Mouse (Mus musculus) urinary bladder, postnatal 10 days (tissue): ENCODE results near the gene Mob1a.
A peak's percentile ranks its signal among the peaks of the same experiment; 100 is the strongest.
"Not testable (repeated sequence)": the region's sequence is repeated elsewhere in the genome, so short reads cannot be mapped to it uniquely, and the experiment has no call there.

ENCODE experiments used
- DNase-seq: peaks from one replicate; pipeline ENCODE4 v3.0.0; 2022; ENCODE audit warnings: low spot score

The Mob1a gene

GRCm38 (mm10) chr6:83342957-83343356, 17.1 kb downstream of the Mob1a start:
- no peak for DNase-seq

- not testable (repeated sequence) for DNase-seq
Measured at GRCm38 (mm10) chr6:83345285-83345684, 19.5 kb downstream of the Mob1a start.

GRCm38 (mm10) chr6:83347916-83348315, 22.1 kb downstream of the Mob1a start:
- no peak for DNase-seq

GRCm38 (mm10) chr6:83348873-83349272, 23.1 kb downstream of the Mob1a start, which contains the start of gene Bola3:
TSS of gene Bola3 (plus strand) at chr6:83349147.
- DNase-seq, result no peak

GRCm38 (mm10) chr6:83349274-83349958, 23.6 kb downstream of the Mob1a start:
- peak; percentile 73 for DNase-seq

- DNase-seq, result no peak
Measured at GRCm38 (mm10) chr6:83350172-83350571, 24.4 kb downstream of the Mob1a start.

DNA sequence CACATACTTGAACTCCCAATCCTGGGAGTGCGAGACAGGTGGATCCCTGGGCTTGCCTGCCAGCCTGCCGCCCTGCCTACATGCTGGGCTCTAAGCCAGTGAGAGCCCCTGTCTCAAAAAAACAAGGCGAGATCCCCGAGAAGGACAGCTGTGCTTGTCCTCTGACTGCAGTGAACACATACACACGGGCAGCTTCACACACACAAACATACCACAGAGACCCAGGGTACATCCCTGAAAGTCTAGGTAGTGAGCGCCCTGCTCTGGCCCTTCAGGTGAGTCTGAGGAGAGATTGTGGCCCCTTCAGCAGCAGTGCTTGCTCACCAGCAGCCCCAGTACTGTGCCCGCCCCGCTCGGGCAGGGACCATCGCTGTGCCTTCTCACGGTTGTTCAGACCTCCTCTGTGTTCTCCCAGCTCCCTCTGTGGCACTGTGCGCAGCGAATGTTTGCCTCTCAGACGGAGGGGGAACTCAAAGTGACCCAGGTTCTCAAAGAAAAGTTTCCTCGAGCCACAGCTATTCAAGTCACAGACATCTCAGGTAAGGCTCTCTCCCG, 25.1 kb downstream of the Mob1a start:
- DNase-seq, result no peak

- no peak for DNase-seq
Measured at GRCm38 (mm10) chr6:83351490-83352160, 25.8 kb downstream of the Mob1a start.

- DNase-seq, result no peak
Measured at GRCm38 (mm10) chr6:83352666-83353410, 27.0 kb downstream of the Mob1a start.

- no peak for DNase-seq
Measured at GRCm38 (mm10) chr6:83354856-83355781, 29.3 kb downstream of the Mob1a start.

DNA sequence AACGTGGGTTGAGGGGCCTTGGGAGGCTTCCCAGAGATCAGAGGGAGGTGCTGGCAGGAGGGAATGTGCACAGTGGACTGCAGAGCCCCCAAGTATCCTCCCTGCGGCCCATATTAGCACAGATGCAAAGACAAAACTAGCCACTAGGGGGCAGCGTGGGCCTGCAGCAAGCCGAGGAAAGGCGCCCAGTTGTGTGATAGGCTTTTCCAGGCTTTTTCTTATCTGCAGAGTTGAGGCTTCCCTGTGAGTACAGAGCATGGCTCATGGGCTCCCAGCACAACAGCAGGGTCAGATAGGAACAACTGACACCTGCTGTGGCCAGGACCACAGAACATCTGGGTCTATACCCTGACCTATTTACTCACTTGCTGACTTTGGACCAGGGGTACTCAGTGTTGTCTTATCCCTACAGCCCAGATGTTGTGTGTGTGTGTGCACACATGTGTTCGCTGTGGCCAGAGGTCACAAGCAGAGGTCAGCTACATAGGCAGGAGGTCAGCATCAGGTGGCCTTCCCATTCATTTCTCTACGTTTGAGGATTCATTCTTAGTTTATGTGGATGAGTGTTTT, 30.8 kb downstream of the Mob1a start:
- DNase-seq, result peak; percentile 46

DNA sequence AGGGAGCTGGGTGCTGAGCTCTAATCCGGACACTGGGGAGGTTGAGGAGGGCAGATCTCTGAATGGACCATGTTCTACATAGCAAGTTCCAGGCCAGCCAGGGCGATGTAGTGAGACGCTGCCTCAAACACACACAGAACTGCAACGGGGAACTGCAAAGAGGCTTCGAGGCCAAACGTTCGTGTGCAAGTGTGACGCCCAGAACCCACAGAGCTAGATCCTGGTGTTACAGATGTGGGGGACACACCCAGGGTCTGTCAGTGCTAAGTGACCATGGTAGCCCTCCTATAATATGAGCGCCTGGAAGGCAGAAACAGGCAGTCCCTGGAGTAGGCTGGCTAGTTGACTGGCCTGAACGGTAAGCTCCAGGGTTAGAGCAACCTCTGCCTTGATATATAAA, 31.6 kb downstream of the Mob1a start:
- no peak for DNase-seq

DNA sequence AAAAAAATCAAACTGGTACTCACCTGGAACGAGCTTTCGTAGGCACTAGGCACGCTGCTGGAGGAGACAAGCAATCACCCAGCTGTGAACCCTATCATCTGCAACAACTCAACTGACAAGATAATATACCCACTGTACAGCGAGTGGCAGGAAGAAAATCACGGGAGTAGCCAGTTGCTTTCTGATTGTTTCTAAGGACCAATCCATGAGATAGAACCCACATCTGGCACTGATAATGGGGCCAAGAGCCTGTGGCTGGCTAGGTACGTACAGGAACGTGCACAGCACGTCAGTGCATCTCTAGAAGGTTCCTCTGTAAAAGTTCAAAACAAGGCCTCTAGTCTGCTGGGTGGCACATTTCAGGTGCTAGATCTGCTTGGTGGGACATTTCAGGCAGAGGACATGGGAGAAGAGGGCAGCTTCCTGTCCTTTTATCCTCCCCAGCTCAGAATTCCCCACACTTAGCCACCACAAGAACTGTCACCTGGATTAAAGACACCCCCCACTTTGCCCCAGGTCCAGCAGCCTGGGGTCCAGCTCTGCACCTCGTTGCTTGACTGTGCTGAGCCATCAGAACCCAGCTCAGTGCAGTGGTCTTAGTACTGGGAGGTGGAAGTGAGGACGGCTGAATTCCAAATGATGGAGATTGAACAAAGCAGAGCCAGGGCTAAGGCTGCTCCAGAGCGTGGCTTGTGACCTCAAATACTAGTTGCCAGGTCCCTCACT, 35.9 kb downstream of the Mob1a start:
- no peak for DNase-seq

- no peak for DNase-seq
Measured at GRCm38 (mm10) chr6:83363075-83363474, 37.3 kb downstream of the Mob1a start.

GRCm38 (mm10) chr6:83370316-83370965, 44.6 kb downstream of the Mob1a start:
- DNase-seq, result no peak

GRCm38 (mm10) chr6:83371350-83371749, 45.5 kb downstream of the Mob1a start:
- no peak for DNase-seq

- DNase-seq, result no peak
Measured at GRCm38 (mm10) chr6:83373704-83374300, 48.0 kb downstream of the Mob1a start.

DNA sequence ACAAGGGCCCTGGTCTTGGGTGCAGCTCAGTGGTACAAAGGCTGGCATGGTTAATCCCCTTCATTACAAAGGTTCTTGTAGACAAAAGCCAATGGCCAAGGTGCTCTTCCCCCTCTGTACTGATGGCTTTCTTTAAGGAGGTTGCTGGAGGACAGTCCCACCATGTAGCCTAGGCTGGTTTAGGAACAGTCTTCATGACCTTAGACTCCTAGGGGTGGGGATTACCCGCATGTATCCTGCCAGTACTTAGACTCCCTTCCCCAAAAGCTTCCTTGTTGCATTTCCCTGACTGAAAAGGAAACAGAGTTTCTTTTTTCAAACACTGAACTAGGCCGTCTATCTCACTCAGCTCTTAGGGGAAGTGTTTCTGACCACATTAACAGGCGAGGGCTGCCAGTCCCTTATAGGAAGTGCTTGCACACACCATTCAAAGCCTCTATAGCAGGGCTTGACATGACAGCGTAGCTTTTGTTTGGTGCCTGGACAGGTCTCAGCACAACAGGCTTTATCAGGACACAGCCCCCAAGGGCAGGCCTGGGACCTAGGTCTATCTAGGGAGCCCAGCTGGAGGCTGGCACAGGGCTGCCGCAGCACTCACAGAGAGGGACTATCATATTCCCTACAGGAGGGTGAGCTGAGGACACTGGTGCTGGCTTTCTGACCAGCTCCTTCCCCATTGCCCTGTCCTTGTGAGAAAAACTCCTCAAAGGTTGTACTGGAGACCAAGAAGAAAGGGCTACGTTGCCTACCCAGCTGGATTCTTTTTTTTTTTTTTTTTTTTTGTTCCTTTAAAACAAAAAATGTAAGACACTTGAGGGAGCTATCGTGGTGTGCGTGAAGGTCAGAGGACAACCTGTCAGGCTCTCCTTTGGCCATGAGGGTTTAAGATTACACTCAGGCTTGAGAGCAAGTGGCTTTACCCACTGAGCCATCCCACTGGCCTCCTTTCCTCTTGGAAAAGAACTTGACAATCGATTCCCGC, 56.0 kb downstream of the Mob1a start:
- no peak for DNase-seq
